Mouse (Mus musculus): ENCODE measurements around the gene Cd109. TPM values are rescaled to one million over a fixed set of nuclear protein-coding genes. Genes with fewer than 3 reads are reported as not detected.

Gene Cd109
- polyA plus RNA-seq (2012): 0.06 and 0.11 TPM in 2 replicates

GRCm38 (mm10) chr9:78615401-78616021, at the start of gene Cd109:
Cd109 (plus strand) TSS chr9:78615546.
- TF ChIP-seq GATA1 (IDR thresholded peaks at IDR 0.05; ENCODE audit: low read length): no peak

- no peak for TF ChIP-seq GATA1 (IDR thresholded peaks at IDR 0.05; ENCODE audit: low read length)
Observed at GRCm38 (mm10) chr9:78569934-78570333, 45.4 kb upstream of the Cd109 start.

- no peak for TF ChIP-seq GATA1 (IDR thresholded peaks at IDR 0.05; ENCODE audit: low read length)
Observed at GRCm38 (mm10) chr9:78576466-78576865, 38.9 kb upstream of the Cd109 start.

- TF ChIP-seq GATA1 (IDR thresholded peaks at IDR 0.05; ENCODE audit: low read length): no peak
Observed at GRCm38 (mm10) chr9:78578824-78579223, 36.5 kb upstream of the Cd109 start.

GRCm38 (mm10) chr9:78579644-78580396, 35.5 kb upstream of the Cd109 start:
- TF ChIP-seq GATA1 (IDR thresholded peaks at IDR 0.05; ENCODE audit: low read length): no peak

GRCm38 (mm10) chr9:78587218-78587883, 28.0 kb upstream of the Cd109 start:
- TF ChIP-seq GATA1 (IDR thresholded peaks at IDR 0.05; ENCODE audit: low read length): no peak

- TF ChIP-seq GATA1 (IDR thresholded peaks at IDR 0.05; ENCODE audit: low read length): no peak
Observed at GRCm38 (mm10) chr9:78587914-78588313, 27.4 kb upstream of the Cd109 start, which contains the start of gene Slc17a5. Slc17a5 (minus strand) TSS chr9:78588041.

- no peak for TF ChIP-seq GATA1 (IDR thresholded peaks at IDR 0.05; ENCODE audit: low read length)
Observed at GRCm38 (mm10) chr9:78588411-78589033, 26.8 kb upstream of the Cd109 start.

GRCm38 (mm10) chr9:78590471-78590870, 24.9 kb upstream of the Cd109 start:
- TF ChIP-seq GATA1 (IDR thresholded peaks at IDR 0.05; ENCODE audit: low read length): no peak

- TF ChIP-seq GATA1 (IDR thresholded peaks at IDR 0.05; ENCODE audit: low read length): no peak
Observed at GRCm38 (mm10) chr9:78595257-78595656, 20.1 kb upstream of the Cd109 start.

GRCm38 (mm10) chr9:78595769-78596555, 19.4 kb upstream of the Cd109 start:
- TF ChIP-seq GATA1 (IDR thresholded peaks at IDR 0.05; ENCODE audit: low read length): no peak

GRCm38 (mm10) chr9:78596834-78597233, 18.5 kb upstream of the Cd109 start:
- no peak for TF ChIP-seq GATA1 (IDR thresholded peaks at IDR 0.05; ENCODE audit: low read length)

- TF ChIP-seq GATA1 (IDR thresholded peaks at IDR 0.05; ENCODE audit: low read length): no peak
Observed at GRCm38 (mm10) chr9:78599927-78600326, 15.4 kb upstream of the Cd109 start.

- TF ChIP-seq GATA1 (IDR thresholded peaks at IDR 0.05; ENCODE audit: low read length): no peak
Observed at GRCm38 (mm10) chr9:78601046-78601730, 14.2 kb upstream of the Cd109 start.

- TF ChIP-seq GATA1 (IDR thresholded peaks at IDR 0.05; ENCODE audit: low read length): no peak
Observed at GRCm38 (mm10) chr9:78614201-78614600, 1.1 kb upstream of the Cd109 start.
